ENCODE assay signal across 11 mouse cellular contexts in genomic region chr1:125701773-125702172, GRCm38 (mm10). TPM values are rescaled to one million over a fixed set of nuclear protein-coding genes. Genes with fewer than 3 reads are reported as not detected.
A peak's percentile ranks its signal among the peaks of the same experiment; 100 is the strongest.
DNase-seq lines count a peak whose midpoint lies in the region; ATAC-seq and TF ChIP-seq lines count a peak whose summit lies in the region.
"Had no signal": no experiment of that assay in that cellular context is flagged by ENCODE, and none has a peak within 500 bp of the region (broad histone marks: within the 10 kb centered on the region; RNA-seq: fewer than 3 reads in every experiment).

No protein-coding gene starts in this region.

- ATAC-seq in kidney, embryonic 16.5 days (ENCODE audit: low FRiP score, low TSS enrichment), result no peak
- ATAC-seq in embryonic facial prominence, embryonic 13.5 days (ENCODE audit: insufficient number of reproducible peaks, insufficient read depth, low FRiP score, low TSS enrichment, low read depth), result 0 out of 2 replicates have a peak, but pooled peaks have one; percentile 37
- ATAC-seq in midbrain, embryonic 13.5 days, result peak; percentile 80

- peak; percentile 42 for DNase-seq in kidney, adult 2 months
- peak; percentile 29 for DNase-seq in NIH3T3 (ENCODE audit: low read depth)
- DNase-seq in c-Kit-positive CD71-positive TER-119-positive erythroid progenitor cells, embryonic 14.5 days (ENCODE audit: low spot score), result no peak
- no peak for DNase-seq in layer of hippocampus, adult 8-10 months (ENCODE audit: low spot score in 2 of 2)
- DNase-seq in gastrocnemius, adult 8-10 months (ENCODE audit: low spot score in 2 of 2), result no peak
- DNase-seq: cerebellum, postnatal 14 days; gastrocnemius, postnatal 10 days; layer of hippocampus, adult 9-11 months had no signal

- H3K4me2 ChIP-seq in kidney, embryonic 16.5 days (replicated peaks; ENCODE audit: low read depth, low read length), result no peak overlapping the region
- H3K4me2 ChIP-seq in embryonic facial prominence, embryonic 13.5 days, result no peak overlapping the region
- no peak overlapping the region for H3K4me2 ChIP-seq in midbrain, embryonic 13.5 days (replicated peaks)

- no peaks in the 10 kb centered on the region for H3K36me3 ChIP-seq in kidney, adult 2 months (ENCODE audit: control insufficient read depth, insufficient read depth, low read length)
- H3K36me3 ChIP-seq in kidney, embryonic 16.5 days (ENCODE audit: insufficient read depth, low read length), result no peaks in the 10 kb centered on the region
- H3K36me3 ChIP-seq in embryonic facial prominence, embryonic 13.5 days, result no peaks in the 10 kb centered on the region
- H3K36me3 ChIP-seq in midbrain, embryonic 13.5 days, result no peaks in the 10 kb centered on the region

- TF ChIP-seq CTCF in kidney, adult 2 months (conservative IDR thresholded peaks at IDR 0.05; ENCODE audit: insufficient read depth, insufficient read length, low read depth, low read length), result no peak

- H3K4me1 ChIP-seq in kidney, adult 2 months (ENCODE audit: control insufficient read depth, insufficient read depth, low read length), result no peaks in the 10 kb centered on the region
- H3K4me1 ChIP-seq in kidney, embryonic 16.5 days (ENCODE audit: insufficient read depth, low read length), result no peaks in the 10 kb centered on the region
- no peaks in the 10 kb centered on the region for H3K4me1 ChIP-seq in embryonic facial prominence, embryonic 13.5 days
- peaks cover 4% of the 10 kb centered on the region; the same call in 1 of the 2 replicates for H3K4me1 ChIP-seq in midbrain, embryonic 13.5 days (replicated peaks)

- no peaks in the 10 kb centered on the region for H3K9me3 ChIP-seq in kidney, embryonic 16.5 days (ENCODE audit: low read length)
- H3K9me3 ChIP-seq in embryonic facial prominence, embryonic 13.5 days, result no peaks in the 10 kb centered on the region
- H3K9me3 ChIP-seq in midbrain, embryonic 13.5 days, result no peaks in the 10 kb centered on the region

- H3K4me3 ChIP-seq in kidney, adult 2 months (ENCODE audit: insufficient read depth, low read depth, low read length), result no peak overlapping the region
- H3K4me3 ChIP-seq in kidney, embryonic 16.5 days (ENCODE audit: low read length), result no peak overlapping the region
- H3K4me3 ChIP-seq in embryonic facial prominence, embryonic 13.5 days, result no peak overlapping the region
- H3K4me3 ChIP-seq in midbrain, embryonic 13.5 days (replicated peaks), result no peak overlapping the region

- no peak overlapping the region for H3K9ac ChIP-seq in kidney, embryonic 16.5 days (replicated peaks; ENCODE audit: low read length)
- H3K9ac ChIP-seq in embryonic facial prominence, embryonic 13.5 days, result no peak overlapping the region
- no peak overlapping the region for H3K9ac ChIP-seq in midbrain, embryonic 13.5 days (replicated peaks)

- 0 out of 2 replicates have a peak overlapping the region, but pooled peaks have one; percentile 18 for H3K27ac ChIP-seq in kidney, adult 2 months (ENCODE audit: insufficient read depth, low read depth, low read length)
- H3K27ac ChIP-seq in kidney, embryonic 16.5 days (ENCODE audit: low read length), result no peak overlapping the region
- no peak overlapping the region for H3K27ac ChIP-seq in embryonic facial prominence, embryonic 13.5 days
- no peak overlapping the region for H3K27ac ChIP-seq in midbrain, embryonic 13.5 days

- 65% methylated on average over 7 of the region's 7 CpGs for WGBS in kidney, adult 2 months
- 81% methylated on average over 7 of the region's 7 CpGs for WGBS in kidney, embryonic 16.5 days
- WGBS in embryonic facial prominence, embryonic 13.5 days, result 79% methylated on average over 7 of the region's 7 CpGs
- 61% methylated on average over 7 of the region's 7 CpGs for WGBS in midbrain, embryonic 13.5 days

- TF ChIP-seq POLR2A in kidney, adult 2 months (IDR thresholded peaks at IDR 0.05; ENCODE audit: low read depth, low read length), result no peak

- no peaks in the 10 kb centered on the region for H3K27me3 ChIP-seq in kidney, adult 2 months (replicated peaks; ENCODE audit: control insufficient read depth, insufficient read depth, low read length)
- H3K27me3 ChIP-seq in kidney, embryonic 16.5 days (ENCODE audit: insufficient read depth, low read length), result no peaks in the 10 kb centered on the region
- H3K27me3 ChIP-seq in embryonic facial prominence, embryonic 13.5 days, result no peaks in the 10 kb centered on the region
- no peaks in the 10 kb centered on the region for H3K27me3 ChIP-seq in midbrain, embryonic 13.5 days

RNA-seq across cellular contexts. Expression of gene Gpr39, which starts 25.0 kb away (rescaled TPM):
- 3.2 and 4.0 TPM in 2 replicates for polyA plus RNA-seq in kidney, adult 2 months (2012; rRNA removed)
- 6.2 and 7.0 TPM in 2 replicates for polyA plus RNA-seq in kidney, embryonic 16.5 days (2015; fragmentation: Nextera tagmentation; extraction: Ambion mirVana)
- 0.11 TPM in 1 of 2 replicates, not detected in the other for polyA plus RNA-seq in embryonic facial prominence, embryonic 13.5 days (2015; fragmentation: Nextera tagmentation; extraction: Ambion mirVana)
- polyA plus RNA-seq in midbrain, embryonic 13.5 days (2015; fragmentation: Nextera tagmentation; extraction: Ambion mirVana), result not detected in 2 replicates
- under 1 TPM in 3 of 4 experiments, not detected in 1; 0.16 to 0.36 (median 0.19) TPM for total RNA-seq in layer of hippocampus, adult 8-10 months (2022)
- total RNA-seq in gastrocnemius, adult 8-10 months (2022), result not detected

Comparison
In these comparisons a context has a peak if more than half of its experiments do, and no peak if none do; other contexts are left out.
1. DNase-seq: peak in kidney, adult 2 months (single experiment) and NIH3T3 (single experiment); none in c-Kit-positive CD71-positive TER-119-positive erythroid progenitor cells, embryonic 14.5 days (single experiment), layer of hippocampus, adult 8-10 months (0 of 2) and gastrocnemius, adult 8-10 months (0 of 2).